Mouse (Mus musculus) right cerebral cortex, adult 18-20 months (tissue): ENCODE measurements at regions not wholly inside any gene's neighbourhood (a gene's known extent, or its start where the extent isn't known, plus 50 kb on each side); places are given as distances from the start of the nearest gene placed in this dataset.

Experiments used
- DNase-seq: peaks from one replicate; pipeline ENCODE4 v3.0.0; 2022; ENCODE audit warnings: mixed read lengths

DNA sequence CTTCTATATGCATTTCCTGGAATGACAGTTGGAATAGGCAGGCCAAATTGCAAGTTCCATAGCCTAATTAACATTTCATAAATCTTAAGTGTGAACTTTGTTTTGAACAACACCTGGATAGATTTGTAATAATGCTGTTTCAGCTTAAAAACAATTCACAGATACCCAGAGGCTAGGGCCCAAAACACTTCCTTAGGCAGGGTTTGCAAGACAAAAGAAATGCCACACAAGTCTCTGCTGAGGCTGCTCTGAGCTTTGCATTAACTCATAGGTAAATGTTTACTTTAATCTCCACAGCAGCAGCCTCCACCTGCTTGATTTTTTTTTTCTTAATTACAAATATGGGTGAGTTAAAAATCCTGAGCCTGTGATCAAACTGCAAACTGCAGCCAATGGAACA, 118.4 kb downstream of the Gnat3 start:
- no peak for DNase-seq

GRCm38 (mm10) chr5:18082219-18082618, 119.9 kb downstream of the Gnat3 start:
- no peak for DNase-seq

- no peak for DNase-seq
These were observed 121.4 kb downstream of the Gnat3 start for GRCm38 (mm10) chr5:18083789-18084188.

GRCm38 (mm10) chr5:18085456-18085855, 123.1 kb downstream of the Gnat3 start:
- DNase-seq: peak; percentile 2

- DNase-seq: peak; percentile 21
These were observed 125.6 kb downstream of the Gnat3 start for GRCm38 (mm10) chr5:18087919-18088445.

GRCm38 (mm10) chr5:18089956-18090355, 127.6 kb downstream of the Gnat3 start:
- DNase-seq: no peak

DNA sequence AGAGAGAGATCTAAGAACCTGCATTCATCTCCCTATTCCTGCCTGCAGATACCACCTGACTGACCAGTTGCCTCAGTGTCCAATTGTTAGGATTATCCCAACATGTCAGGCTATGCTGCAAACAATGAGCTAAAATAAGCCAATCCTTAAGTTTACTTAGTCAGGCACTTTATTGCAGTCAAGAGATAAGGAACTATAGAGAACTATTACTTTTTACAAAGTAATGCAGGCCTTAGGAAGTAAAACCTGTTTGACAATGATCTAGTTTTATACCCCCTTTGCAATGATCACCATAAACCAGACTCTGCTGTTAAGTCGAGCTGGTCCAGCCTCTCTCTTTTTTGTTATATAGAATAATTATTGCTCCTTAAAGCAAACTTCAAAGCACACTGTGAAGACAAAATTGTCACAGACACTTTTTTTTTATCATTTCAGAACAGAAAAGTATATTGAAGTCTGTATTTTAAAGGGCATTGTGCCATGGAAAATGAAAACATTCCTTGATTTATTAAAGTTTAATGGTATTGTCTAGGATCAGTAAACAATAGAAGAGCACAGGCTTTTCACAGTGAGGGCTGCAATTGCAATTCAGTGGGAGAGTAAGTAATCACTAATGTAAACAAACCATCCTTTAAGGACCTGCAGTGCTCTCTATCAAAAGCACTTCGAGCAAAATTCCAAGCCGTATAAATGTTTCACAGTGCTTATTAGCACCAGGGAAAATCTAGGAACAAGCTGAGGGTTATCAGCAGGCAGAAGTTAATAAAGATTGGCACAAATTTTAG, 152.7 kb downstream of the Gnat3 start:
- no peak for DNase-seq

DNA sequence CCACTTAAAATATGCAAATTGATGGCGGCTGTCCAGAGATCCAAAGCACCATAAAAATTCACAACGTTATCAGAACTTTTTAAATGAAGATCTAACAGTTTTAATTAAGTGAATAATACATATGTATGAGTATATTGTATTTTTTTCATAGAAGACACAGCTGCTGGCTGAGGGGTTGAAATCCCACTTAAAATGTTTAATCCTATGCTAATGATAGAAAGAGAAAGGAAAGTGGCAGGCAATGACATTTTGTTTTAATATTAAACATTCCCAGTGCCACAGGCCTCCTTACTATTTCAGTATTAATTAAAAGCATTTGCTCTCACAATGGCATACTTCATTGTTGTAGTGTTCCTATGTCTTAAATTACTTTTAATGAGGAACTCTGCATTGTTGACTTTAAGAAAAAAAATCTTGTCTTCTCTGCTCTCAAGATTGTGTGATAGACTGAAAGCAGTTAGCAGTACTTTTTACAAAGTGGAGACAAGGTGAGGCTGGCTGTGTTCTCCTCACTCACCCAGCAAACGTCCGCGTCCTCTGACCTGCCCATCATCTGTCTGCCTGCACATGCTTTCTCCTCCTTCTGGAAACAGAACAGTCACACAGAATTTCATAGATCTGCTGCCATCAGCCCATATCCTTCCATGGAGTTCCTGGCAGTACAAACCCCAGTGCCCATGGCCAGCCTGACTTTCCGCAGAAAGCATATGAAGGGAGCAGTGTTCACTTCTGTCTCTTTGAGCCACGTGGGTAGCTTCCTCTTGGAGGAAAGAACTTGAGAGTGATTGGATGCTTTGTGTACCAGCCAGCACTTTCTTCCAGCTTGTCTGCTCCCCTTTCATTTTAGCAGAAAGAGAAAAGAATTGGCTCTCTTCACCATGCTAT, 173.7 kb downstream of the Gnat3 start:
- DNase-seq: no peak

DNA sequence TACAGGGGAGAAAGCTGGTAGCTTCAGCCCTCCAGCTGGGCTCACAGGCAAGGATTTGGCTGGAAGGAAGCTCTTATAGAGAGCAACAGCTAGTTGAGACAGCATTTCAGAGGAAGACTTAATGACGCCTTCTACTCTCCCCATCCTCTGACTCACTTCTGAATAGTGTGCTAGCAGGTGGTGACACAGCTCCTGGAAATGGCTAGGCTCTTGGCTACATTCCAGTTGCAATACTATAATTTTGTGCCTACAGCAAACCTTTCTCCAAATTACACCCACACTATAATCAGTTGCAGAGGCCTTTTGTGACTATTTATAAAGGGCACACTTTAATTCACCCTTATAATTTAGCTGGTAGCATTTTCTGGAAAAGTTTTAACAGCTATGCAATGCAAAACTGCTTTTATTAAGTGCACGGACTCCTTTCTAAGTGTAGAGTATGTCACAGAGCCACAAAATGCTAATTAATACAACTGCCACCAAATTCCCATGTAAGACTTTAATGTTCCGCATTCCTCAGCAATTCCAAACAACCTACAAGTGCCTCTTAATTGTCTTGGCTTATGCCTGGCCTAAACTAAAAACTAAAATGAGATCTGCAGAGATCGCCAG, 175.2 kb downstream of the Gnat3 start:
- peak; percentile 42 for DNase-seq

DNA sequence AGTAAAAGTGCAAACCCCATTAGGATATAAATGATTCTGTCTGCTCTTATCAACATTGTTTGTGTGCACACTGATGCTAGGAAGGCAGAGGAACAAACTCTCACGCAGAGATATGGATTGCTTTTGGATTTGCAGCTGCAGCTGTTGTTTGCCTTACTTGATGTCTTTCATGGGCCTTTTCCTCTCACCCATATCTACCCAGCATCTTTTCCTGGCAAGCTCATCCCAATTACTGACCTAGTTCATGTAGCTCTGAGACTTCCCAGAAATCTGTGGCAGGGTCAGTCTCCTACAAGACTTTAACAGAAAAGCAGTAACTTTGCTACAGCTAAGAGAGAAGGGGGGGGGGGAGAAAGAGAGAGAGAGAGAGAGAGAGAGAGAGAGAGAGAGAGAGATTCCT, 189.9 kb downstream of the Gnat3 start:
- DNase-seq: no peak

DNA sequence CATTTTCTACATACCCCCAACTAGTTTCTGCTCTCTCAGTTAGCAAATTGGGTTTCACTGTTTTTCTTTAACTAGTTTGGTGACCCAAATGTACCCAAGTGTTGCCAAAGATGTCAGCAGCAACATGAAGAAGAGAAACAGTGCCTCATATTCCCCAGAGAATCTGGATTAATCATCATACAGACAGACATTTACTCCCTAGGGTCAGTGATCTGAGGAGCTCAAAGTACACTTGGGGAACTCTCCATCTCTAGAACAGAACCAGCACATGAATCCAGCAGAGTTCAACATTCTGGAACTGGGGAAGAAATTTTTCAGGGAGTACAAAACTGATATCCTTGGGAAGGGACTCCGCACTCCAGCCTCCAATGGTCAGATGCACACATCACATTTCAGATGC, 191.4 kb downstream of the Gnat3 start:
- no peak for DNase-seq

- DNase-seq: no peak
These were observed 196.6 kb downstream of the Gnai1 start for GRCm38 (mm10) chr5:18163515-18163914.

- no peak for DNase-seq
These were observed 182.3 kb downstream of the Gnai1 start for GRCm38 (mm10) chr5:18177810-18178209.

- DNase-seq: no peak
These were observed 148.6 kb downstream of the Gnai1 start for GRCm38 (mm10) chr5:18211395-18212057.
